Mouse (Mus musculus) kidney, adult 8-10 months (tissue): Measurements from ENCODE around the gene Lzts2.
A peak's percentile ranks its signal among the peaks of the same experiment; 100 is the strongest.

Experiments used
- DNase-seq, 2 experiments: peaks; one replicate each; pipeline ENCODE4 v3.0.0; 2022

Lzts2 gene

DNA sequence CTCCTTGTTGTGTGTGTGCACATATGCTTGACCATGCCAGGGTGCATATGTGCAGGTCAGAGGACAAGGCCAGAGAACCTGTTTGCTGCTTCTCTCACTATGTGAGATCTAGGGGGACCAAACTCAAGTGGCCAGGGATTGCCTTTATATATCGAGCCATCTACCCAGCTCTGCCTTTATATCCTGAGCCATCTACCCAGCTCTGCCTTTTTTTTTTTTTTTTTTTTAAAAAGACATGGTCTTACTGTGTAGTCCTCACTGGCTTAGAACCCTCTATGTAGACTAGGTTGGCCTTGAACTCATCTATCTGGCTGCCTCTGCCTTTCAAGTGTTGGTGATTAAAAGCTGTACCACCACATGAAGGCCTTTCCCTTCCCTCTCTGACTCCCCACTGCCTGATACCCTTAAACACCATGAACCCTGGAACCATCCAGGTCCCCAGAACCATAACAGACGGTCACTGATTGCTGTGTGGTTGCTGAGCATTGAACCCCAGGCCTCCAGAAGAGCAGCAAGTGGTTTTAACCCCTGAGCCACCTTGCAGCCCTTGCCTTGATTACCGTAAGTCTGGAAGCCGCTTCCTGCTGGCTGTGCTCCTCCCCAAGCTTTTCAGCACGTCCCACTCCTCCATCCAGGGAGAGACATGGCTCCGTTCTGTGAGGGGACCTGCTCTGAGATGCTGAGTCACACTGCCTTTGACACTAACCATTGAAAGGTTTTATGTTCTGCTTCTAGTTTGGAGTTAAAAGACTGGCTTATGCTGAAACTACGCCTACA, 10.3 kb upstream of the Lzts2 start:
- no peak for DNase-seq

DNA sequence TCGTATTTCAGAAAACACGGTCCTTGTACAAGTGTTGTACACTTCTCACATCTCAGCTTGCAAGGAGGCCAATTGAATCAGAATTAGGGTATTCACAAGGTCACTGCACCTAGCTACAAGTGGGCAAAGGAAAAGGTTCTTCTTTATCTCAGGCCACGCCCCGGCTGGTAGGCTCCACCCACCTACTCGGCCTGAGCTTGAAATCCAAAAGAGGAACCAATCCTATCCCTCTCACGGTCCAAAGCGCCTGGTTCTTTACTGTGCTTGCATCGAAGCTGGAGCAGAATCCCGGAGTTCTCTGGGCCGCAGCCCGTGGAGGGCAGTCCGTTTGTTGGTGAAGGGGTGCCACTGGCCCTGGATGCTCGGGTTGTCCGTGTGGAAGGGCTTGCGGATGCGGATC, 8.8 kb upstream of the Lzts2 start, which contains the start of gene Twnk:
Gene Twnk (plus strand): TSS at position 220 of the 400 bp plus-strand sequence.
- DNase-seq, result peak; percentile 73 to 83

DNA sequence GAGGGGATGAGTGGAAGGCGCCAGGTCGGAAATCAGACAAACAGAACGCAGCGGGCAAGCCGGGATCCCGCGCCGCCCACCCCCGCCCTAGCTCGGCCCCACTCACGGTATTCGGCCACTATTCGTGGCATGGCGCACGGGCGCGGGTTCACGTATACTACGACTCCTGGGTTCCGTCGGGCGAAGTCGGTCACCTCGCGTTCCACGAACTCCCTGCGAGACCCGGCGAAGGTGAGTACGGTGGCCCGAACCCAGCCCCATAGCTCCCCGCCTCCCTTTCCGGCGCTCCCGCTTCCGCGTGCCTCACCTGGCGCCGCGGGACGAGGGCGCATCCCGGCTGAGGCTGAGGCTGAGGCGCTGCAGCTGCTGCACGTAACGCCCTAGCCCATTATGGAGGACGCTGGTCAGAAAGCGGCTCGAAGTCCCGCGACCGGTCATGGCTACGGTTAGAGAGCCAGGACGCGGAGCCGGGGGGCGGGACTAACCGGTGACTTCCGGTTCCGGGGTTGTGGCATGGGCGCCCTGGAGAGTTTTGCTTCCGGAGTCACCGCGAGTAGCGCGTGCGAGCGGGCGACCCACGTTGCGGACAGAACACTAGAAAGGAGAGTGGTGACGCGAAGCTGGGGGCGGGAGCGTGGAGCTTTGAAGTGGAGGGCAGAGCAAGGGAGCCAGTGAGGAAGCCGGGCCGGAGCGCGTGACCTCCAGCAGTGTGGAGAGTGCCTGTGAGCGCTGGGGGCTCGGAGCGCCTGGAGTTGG, 8.1 kb upstream of the Lzts2 start, which contains the start of gene Mrpl43:
Gene Mrpl43 (minus strand): TSS at position 486 of the 756 bp plus-strand sequence.
- DNase-seq, result peak; percentile 93 to 96

DNA sequence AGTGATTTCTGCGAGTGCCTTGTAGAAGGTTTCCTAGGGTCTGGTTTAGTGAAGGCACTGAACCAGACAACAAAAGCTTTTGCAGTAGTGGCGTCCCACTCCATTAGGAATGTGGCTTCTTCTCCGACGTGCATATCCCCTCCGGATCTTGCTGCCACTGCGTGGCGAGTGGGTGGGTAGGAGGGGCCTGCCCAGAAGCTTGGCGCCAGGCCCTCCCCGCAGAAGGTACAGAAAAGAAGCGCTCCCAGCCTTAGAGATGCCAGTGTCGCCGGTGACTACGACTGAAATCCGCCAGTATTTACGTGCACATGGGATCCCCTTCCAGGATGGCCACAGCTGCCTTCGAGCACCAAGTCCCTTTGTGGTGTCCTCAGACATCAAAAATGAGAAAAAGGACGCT, 7.2 kb upstream of the Lzts2 start:
- no peak for DNase-seq

DNA sequence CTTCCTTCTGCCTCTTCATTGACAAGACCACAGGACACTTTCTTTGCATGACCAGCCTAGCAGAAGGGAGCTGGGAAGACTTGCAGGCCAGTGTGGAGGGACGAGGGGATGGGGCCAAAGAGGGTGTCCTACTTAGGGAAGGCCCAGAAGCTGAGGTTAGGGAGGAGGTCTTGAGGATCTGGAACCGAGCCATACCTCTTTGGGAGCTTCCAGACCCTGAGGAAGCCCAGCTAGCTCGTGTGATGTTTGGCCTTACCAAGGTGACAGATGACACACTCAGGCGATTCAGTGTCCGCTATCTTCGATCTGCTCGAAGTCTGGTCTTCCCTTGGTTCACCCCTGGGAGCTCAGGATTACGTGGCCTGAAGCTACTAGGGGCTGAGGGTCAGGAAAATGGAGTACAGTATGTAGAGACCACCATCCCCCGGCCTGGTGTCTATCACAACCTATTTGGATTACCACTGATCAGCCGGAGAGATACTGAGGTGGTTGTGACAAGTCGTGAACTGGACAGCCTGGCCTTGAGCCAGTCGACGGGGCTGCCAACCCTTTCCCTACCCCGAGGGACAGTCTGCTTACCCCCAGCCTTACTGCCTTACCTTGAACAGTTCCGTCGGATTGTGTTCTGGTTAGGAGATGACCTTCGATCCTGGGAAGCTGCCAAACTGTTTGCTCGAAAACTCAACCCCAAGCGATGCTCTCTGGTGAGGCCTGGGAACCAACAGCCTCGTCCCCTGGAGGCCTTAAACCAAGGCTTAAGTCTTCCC, 6.6 kb upstream of the Lzts2 start:
- peak; percentile 84 to 86 for DNase-seq

DNA sequence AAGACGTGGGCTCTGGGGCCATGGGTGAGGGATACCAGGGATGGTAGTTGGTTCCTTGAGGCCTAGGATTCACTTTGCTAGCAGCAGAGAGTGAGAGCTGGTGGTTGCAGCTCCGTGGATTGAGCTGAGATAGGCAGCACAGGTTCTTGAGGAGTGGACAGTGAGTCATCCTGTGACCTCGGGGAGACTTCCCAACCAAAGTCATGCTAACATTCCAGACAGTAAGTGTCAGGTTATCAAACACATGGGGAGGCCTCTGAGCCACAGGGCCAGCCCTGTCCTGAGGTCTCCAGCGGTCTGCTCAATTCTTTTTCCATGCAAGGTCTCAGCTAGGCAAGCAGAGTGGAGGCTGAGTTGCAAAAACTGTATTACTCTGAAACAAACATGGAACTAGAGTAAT, 3.6 kb upstream of the Lzts2 start:
- no peak for DNase-seq

DNA sequence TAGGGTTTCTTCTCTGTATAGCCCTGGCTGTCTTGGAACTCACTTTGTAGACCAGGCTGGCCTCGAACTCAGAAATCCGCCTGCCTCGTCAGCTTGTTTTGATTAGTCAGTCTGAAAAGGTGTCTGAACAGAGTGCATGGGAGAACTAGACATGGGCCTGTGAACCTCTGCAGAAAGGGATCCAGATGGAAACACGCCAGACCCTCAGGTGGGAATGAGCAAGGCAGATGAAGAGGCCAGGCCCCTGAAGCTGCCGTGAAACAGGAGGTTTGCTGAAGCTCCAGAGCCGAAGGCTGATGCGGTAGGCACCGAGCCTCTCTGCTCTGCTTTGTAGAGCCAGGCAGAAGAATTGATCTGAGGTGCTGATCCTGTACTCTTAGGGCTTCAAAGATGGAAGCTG, 2.0 kb upstream of the Lzts2 start:
- DNase-seq, result no peak

DNA sequence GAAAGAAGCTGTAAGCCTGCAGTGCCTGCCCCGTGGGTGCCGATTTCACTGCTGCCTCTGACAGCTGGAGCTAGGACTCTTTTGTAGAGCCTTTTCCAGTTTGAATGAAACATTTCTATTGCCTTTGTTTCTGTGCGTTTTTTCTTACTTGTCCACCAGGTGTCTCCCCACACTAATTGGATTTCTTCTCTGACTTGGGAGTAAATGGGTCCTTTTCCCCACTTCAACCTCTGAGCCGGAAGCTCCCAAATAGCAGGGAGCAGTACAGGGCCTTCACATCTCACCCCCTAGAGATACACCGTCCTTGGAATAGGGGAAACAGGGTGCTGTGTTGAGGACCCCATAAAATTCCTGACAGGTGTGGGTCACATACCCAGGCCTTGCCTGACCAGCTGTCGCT, 1.6 kb upstream of the Lzts2 start:
- peak in 1 of 2 experiments; percentile 44 for DNase-seq

DNA sequence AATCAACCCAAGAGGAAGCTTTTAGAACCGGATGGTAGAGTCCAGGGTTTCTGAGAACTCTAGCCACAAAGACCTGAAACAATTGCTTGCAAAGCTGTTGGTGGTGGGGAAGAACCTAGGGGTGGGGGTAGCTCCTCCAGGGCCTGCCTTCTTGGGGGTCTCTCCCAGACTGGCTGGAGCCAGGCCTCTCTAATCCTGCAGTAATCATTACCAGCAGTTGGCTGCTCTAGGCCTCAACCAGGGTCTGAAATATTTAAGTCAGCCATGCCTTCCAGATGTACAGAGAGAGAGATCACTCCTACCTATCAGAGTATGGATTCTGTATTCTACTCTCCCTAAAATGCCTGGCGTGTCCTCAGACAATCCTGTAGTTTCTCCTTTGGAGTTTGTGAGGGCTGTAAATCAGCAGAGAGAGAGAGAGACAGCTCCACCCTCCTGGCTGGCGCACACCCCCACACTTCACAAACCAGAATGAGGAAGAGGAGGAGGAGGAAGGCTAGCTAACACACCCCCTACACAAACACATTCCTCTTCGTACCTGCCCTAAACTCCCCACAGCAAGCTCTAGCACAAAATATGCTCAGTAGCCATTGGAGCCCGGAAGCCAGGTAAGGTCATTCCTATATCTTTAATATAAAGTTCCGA, 511 bp upstream of the Lzts2 start:
- no peak for DNase-seq

DNA sequence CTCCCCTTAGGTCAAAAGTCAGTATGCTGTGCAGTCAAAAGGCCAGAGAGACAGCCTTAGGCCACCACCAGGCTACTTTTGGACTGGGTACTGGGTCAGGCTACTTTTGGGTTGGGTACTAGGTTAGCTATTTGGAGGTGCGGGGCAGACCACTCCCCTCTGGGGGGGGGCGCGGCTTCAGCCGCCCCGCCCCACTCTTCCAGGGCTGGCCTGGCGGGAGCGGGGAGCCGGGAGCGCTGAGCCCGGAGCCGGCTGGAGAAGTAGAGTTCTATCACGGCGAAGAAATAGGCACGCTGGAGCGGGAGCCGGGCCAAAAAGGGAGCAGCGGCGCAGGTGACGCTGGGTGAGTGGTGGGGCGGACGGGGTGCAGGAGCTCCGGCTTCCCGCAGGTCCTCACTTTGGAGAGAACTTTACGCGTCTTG, 778 bp downstream of the Lzts2 start:
- peak; percentile 86 to 90 for DNase-seq

DNA sequence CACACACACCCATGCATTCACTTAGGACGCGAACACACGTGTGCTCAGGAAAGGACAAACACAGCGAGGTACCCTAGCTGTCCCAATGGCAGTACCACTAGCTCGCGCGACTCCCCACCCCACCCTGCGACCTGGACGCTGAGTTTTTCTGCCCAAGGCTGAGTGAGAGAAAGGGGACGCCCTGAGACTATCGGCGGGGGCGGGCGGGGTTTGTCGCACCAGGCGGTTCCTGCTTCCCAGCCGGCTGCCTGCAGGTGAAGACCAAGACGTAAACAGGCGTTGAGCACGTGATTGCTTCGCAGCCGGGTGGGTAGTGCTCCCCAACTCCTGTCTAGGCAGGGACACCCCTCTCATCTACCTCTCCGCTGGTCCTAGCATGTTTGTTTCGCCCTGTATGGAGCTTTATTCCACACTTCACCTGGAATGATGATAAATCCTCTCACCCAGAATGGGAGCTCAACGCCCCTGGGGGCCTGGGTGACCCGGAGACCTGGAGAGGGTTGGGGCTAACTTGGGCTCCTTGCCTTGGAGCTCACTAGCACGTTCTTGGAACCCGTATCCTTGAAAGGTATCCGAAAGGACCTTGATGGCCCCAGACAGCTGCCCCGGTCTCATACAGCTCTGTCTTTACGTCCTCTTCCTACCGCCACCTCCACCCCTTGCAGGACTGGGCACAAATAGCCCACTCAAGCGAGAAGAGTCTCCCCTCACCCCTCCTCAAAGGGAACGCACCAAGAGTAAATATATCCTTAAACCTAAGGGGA, 1.5 kb downstream of the Lzts2 start:
- DNase-seq, result peak; percentile 61 to 65

DNA sequence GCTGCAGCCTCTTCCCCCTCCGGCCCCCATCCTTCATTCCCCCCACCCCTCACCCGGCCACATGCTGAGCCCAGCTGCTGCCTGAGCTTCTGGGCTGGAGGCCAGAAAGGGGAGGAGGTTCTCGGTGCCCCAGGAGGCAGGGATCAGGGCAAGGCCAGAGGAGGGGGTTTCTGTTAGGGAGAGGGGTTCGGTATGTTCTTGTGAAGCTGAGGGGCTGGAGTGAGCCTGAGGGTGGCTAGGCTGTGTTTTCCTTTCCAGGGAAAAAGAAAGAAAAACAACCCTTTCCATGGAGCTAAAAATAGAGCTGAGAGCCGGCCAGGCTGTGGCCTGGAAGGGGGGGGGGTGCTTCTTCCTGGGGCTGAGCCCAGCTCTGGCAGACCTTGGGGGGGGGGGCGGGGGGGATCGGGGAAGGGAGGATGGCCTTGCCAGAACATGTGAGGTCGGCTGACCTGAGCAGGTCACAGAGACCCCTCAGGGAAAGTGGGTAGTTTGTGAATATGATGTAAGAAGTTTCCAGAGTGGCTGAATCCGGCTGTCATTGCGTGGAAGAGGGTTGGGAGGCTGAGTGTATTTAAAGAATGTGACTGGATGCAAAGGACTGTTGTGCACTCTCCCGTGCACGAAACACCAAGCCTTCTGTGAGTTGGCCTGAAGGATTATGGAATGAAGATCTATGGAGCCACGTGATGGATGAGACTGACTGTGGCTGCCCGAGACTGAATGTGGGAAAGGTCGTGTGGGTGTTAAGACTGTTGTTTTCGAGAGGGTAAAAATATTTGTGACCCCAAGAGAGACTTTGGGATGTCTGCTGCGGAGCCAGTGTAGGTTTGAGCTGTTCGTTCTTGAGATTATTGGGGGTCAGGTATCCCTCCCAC, 2.4 kb downstream of the Lzts2 start:
- peak; percentile 88 for DNase-seq

DNA sequence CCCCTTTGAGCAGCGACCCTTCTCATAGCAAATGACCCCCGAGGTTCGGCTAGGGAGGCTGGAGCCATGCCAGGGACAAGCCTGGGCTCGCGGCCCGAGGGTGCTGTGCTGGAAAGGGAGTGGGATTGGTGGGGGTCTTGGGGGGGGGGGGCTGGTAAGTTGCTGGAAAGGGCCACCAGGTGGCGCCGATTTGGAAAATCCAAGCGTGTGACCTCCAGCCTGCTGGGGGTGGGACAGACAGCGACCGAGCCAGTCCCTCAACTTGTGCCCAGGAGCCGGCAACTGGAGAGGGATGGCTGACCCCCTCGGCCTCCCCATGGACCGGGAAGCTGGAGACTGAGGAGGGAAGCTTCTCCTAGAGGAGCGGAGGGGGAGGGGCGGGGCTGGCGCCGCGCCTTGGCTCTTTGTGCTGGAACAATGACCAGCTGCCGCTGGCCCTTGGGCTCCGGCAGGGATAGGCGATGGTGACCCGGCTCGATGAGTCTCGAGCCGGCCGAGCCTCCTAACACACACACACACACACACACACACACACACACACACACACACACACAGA, 3.1 kb downstream of the Lzts2 start:
- DNase-seq, result peak; percentile 80 to 86

DNA sequence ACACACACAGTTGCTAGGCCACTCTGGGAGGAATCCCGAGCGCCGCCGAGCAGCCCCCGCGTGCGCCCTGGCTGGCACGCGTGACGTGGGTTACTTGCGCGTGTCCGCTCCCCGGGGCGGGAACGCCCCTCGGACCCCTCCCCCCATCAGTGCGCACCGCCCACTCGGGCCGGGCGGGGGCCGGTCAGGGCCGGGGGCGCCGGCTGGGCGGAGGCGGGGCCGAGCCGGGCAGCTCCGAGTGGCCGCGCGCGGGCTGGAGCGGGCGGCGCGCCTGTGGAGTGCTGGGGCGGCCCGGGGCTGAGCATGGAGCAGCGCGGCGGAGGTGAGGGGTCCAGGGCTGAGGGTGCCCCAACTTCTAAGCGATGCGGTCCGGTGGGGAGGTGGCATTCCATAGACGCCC, 3.7 kb downstream of the Lzts2 start:
- peak; percentile 85 to 86 for DNase-seq

DNA sequence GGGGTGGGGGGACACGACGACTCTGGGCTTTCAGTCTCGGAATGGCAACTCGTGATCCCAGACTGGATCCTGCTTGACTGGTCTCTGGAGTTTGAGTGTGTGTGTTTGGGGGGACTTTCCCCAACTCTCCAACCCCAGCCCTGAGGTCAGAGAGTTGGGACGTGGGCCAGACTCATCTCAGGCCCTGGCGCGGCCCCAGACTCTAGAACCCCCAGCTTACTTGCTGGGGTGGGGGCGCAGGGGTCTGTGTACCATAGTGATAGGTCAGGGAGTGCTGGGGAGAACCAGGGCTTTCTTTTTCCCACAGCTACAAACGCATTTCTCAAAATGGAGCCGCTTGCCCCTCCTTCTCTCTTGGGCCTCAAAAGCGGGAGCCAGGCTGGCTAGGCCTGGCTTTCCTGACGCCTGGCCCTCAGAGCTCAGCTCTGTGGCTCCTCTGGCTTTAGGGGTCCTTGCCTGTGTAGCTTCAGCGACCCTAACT, 4.2 kb downstream of the Lzts2 start:
- DNase-seq, result peak; percentile 36 to 40

DNA sequence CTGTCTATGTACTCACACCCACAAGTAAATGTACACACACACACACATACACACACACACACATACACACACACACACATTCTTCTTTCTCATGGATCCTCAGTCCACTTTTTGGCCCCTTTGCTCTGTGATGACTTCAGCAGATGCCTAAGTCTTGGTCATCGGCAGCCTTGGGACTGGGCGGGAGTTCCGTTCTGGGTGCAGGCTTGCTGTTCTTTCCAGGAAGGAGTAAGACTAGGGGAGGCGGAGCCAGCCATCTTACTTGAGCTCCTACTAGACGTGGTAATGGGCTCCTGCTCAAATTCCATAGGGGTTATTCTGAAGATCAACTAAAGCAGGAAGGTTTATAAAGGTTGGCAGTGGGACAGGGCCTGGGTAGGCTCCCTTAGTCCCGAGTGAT, 6.1 kb downstream of the Lzts2 start:
- DNase-seq, result peak in 1 of 2 experiments; percentile 55

DNA sequence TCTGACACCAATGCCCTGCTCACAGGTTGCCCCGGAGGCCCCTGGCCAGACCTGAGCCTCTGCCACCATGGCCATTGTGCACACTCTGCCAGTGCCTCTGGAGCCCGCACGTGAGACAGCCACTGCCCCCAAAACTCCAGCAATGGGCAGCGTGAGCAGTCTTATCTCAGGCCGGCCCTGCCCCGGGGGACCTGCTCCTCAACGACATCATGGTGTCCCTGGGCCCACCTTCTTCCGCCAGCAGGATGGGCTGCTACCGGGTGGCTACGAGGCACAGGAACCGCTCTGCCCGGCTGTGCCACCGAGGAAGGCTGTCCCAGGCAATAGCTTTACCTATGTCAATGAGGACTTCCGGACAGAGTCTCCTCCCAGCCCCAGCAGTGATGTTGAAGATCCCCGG, 7.1 kb downstream of the Lzts2 start:
- DNase-seq, result no peak

DNA sequence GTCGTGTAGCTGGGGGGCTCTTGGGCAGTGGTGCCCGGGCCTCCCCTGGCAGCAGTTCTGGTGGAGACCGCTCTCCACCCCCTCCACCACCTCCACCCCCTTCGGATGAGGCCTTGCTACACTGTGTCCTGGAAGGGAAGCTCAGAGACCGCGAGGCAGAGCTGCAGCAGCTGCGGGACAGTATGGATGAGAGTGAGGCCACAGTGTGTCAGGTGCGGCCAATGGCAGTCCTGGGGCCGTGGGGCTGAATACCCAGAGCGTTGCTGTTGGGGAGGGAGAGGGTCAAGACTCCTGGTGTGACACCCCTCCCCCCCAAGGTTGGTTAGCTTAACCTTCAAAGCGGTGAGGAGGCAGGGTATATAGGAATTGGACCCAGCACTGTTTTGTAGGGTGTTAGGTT, 9.8 kb downstream of the Lzts2 start:
- DNase-seq, result no peak

DNA sequence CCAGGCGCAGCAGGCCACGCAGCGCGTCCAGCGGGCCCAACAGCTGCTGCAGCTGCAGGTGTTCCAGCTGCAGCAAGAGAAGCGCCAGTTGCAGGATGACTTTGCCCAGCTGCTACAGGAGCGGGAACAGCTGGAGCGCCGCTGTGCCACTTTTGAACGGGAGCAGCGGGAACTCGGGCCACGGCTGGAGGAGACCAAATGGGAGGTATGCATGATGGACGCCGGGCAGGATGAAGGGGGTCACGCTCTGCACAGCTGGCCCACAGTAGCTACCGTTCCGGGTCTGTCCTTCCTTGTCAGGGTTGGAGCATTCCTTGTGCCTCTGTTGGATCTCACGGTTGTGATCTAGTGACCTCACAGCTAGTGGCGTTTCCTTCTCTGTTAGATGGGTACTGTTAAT, 10.6 kb downstream of the Lzts2 start:
- no peak for DNase-seq

DNA sequence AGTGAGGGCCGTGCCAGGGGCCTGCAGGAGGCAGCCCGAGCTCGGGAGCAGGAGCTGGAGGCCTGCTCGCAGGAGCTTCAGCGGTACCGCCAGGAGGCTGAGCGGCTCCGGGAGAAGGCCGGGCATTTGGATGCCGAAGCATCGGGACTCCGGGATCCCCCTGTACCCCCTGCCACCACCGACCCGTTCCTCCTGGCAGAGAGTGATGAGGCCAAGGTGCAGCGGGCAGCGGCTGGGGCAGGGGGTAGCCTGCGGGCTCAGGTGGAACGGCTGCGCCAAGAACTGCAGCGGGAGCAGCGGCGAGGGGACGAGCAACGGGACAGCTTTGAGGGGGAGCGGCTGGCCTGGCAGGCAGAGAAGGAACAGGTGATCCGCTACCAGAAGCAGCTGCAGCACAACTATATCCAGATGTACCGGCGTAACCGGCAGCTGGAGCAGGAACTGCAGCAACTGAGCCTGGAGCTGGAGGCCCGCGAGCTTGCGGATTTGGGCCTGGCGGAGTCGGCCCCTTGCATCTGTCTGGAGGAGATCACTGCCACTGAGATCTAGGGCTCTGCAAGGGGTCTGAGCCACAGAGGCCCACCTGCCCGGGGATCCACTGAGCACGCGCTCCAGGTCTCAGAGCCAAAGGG, 11.8 kb downstream of the Lzts2 start:
- no peak for DNase-seq
